Mouse (Mus musculus) heart, adult 11 months (tissue): Measurements from ENCODE around the gene Elk3.
"Not testable (repeated sequence)": the region's sequence is repeated elsewhere in the genome, so short reads cannot be mapped to it uniquely, and the experiment has no call there.

Experiments
- DNase-seq: peaks from one replicate; pipeline ENCODE4 v3.0.0; 2022

Gene Elk3

GRCm38 (mm10) chr10:93310721-93311411 is at the start of gene Elk3:
Gene Elk3, minus strand, starts transcription at chr10:93311135.
- peak; percentile 99 for DNase-seq

GRCm38 (mm10) chr10:93360623-93361022 is 49.7 kb upstream of the Elk3 start:
- DNase-seq, result no peak

GRCm38 (mm10) chr10:93360190-93360589 is 49.3 kb upstream of the Elk3 start:
- DNase-seq, result not testable (repeated sequence)

- no peak for DNase-seq
These were observed 48.5 kb upstream of the Elk3 start for GRCm38 (mm10) chr10:93359339-93359863.

GRCm38 (mm10) chr10:93358878-93359277 is 47.9 kb upstream of the Elk3 start:
- DNase-seq, result no peak

- DNase-seq, result no peak
These were observed 46.2 kb upstream of the Elk3 start for GRCm38 (mm10) chr10:93357162-93357561.

- DNase-seq, result no peak
These were observed 45.2 kb upstream of the Elk3 start for GRCm38 (mm10) chr10:93356122-93356521.

GRCm38 (mm10) chr10:93355276-93355927 is 44.5 kb upstream of the Elk3 start:
- DNase-seq, result peak; percentile 85

- DNase-seq, result no peak
These were observed 42.8 kb upstream of the Elk3 start for GRCm38 (mm10) chr10:93353545-93354326.

- DNase-seq, result peak; percentile 91
These were observed 37.1 kb upstream of the Elk3 start for GRCm38 (mm10) chr10:93347918-93348505.

GRCm38 (mm10) chr10:93347387-93347786 is 36.5 kb upstream of the Elk3 start:
- DNase-seq, result peak; percentile 94

- DNase-seq, result no peak
These were observed 35.4 kb upstream of the Elk3 start for GRCm38 (mm10) chr10:93346208-93346936.

GRCm38 (mm10) chr10:93345497-93345896 is 34.6 kb upstream of the Elk3 start:
- DNase-seq, result no peak

GRCm38 (mm10) chr10:93343469-93343868 is 32.5 kb upstream of the Elk3 start:
- DNase-seq, result no peak

GRCm38 (mm10) chr10:93342986-93343385 is 32.1 kb upstream of the Elk3 start:
- no peak for DNase-seq

GRCm38 (mm10) chr10:93338526-93338925 is 27.6 kb upstream of the Elk3 start:
- DNase-seq, result no peak

- DNase-seq, result peak; percentile 97
These were observed 25.6 kb upstream of the Elk3 start for GRCm38 (mm10) chr10:93336462-93336931.

GRCm38 (mm10) chr10:93335828-93336461 is 25.0 kb upstream of the Elk3 start:
- DNase-seq, result peak; percentile 99

- no peak for DNase-seq
These were observed 24.1 kb upstream of the Elk3 start for GRCm38 (mm10) chr10:93335001-93335400.

- no peak for DNase-seq
These were observed 22.3 kb upstream of the Elk3 start for GRCm38 (mm10) chr10:93333239-93333638.

GRCm38 (mm10) chr10:93332261-93332809 is 21.4 kb upstream of the Elk3 start:
- no peak for DNase-seq
